Mouse (Mus musculus) midbrain, embryonic 14.5 days (tissue): ENCODE measurements around the gene Rab30. TPM values are rescaled to one million over a fixed set of nuclear protein-coding genes. Genes with fewer than 3 reads are reported as not detected.
A peak's percentile ranks its signal among the peaks of the same experiment; 100 is the strongest.

Source experiments
- ATAC-seq: fragments of 200-750 bp; cut with Nextera tagmentation; 2 replicates; pipeline ENCODE4 v1.8.0; 2017; ENCODE audit warnings: moderate number of reproducible peaks, moderate library complexity; ENCODE audit not compliant: low FRiP score, low TSS enrichment
- DNase-seq: peaks from one replicate; pipeline ENCODE4 v3.0.0-alpha.2; 2015
- H3K27ac ChIP-seq: fragments of 300-500 bp; sonication (generic); replicated peaks from 2 replicates; pipeline ENCODE4 v1.5.1; 2014; ENCODE audit warnings: mild to moderate bottlenecking, low read depth, low read length, moderate library complexity
- H3K27me3 ChIP-seq: fragments of 300-500 bp; sonication (generic); 2 replicates; pipeline ENCODE4 v1.6.1; 2014; ENCODE audit warnings: low read length, control low read depth, mixed read lengths; ENCODE audit not compliant: control insufficient read depth, insufficient read depth
- H3K36me3 ChIP-seq: fragments of 300-500 bp; sonication (generic); 2 replicates; pipeline ENCODE4 v1.6.1; 2014; ENCODE audit warnings: low read length, control low read depth; ENCODE audit not compliant: control insufficient read depth, insufficient read depth
- H3K4me1 ChIP-seq: fragments of 300-500 bp; sonication (generic); 2 replicates; pipeline ENCODE4 v1.6.1; 2014; ENCODE audit warnings: mild to moderate bottlenecking, antibody characterized with exemption, low read length, control low read depth; ENCODE audit not compliant: control insufficient read depth, insufficient read depth
- H3K4me2 ChIP-seq: fragments of 300-500 bp; sonication (generic); 2 replicates; pipeline ENCODE4 v1.6.1; 2014; ENCODE audit warnings: mild to moderate bottlenecking, low read length, moderate library complexity
- H3K4me3 ChIP-seq: fragments of 300-500 bp; sonication (generic); replicated peaks from 2 replicates; pipeline ENCODE4 v1.5.1; 2014; ENCODE audit warnings: low read depth, low read length
- H3K9ac ChIP-seq: fragments of 300-500 bp; sonication (generic); replicated peaks from 2 replicates; pipeline ENCODE4 v1.6.1; 2014; ENCODE audit warnings: mild to moderate bottlenecking, low read length, moderate library complexity
- H3K9me3 ChIP-seq: fragments of 300-500 bp; sonication (generic); 2 replicates; pipeline ENCODE4 v1.6.1; 2016; ENCODE audit warnings: low read length, control low read depth, mixed read lengths; ENCODE audit not compliant: control insufficient read depth
- WGBS: fragments of 180-500 bp; shearing (Covaris S2); extraction: QIAGEN DNeasy Blood & Tissue Kit; methylation state at CpG from one replicate; pipeline ENCODE4 v1.1.7; 2014; 5-methylcytosine and 5-hydroxymethylcytosine counted together
- polyA plus RNA-seq: library from polyadenylated mRNA; unstranded; fragments of >200 nt; fragmentation: Nextera tagmentation; extraction: Ambion mirVana; gene quantifications from 2 replicates; pipeline ENCODE4 v1.2.1, GENCODE M21; 2014

Rab30 gene
- polyA plus RNA-seq, 1 experiment from 2014 or later: 28.1 TPM

GRCm38 (mm10) chr7:92817886-92818285, 76.5 kb downstream of the Rab30 start:
- no peaks in the 10 kb centered on the region for H3K4me1 ChIP-seq
- H3K36me3 ChIP-seq: no peaks in the 10 kb centered on the region
- H3K4me3 ChIP-seq: no peak overlapping the region
- no peaks in the 10 kb centered on the region for H3K9me3 ChIP-seq
- no peak overlapping the region for H3K9ac ChIP-seq
- no peaks in the 10 kb centered on the region for H3K27me3 ChIP-seq
- no peak overlapping the region for H3K4me2 ChIP-seq
- DNase-seq (no peak), ATAC-seq (no peak)
- H3K27ac ChIP-seq: no peak overlapping the region
- WGBS: 90% methylated on average over 9 of the region's 9 CpGs

- Histone ChIP-seq H3K4me1 (no peaks in the 10 kb centered on the region), H3K4me2 (no peak overlapping the region), H3K9me3 (no peaks in the 10 kb centered on the region), H3K27ac (no peak overlapping the region), H3K9ac (no peak overlapping the region), H3K36me3 (no peaks in the 10 kb centered on the region), H3K27me3 (no peaks in the 10 kb centered on the region), H3K4me3 (no peak overlapping the region)
- 90% methylated on average over 11 of the region's 11 CpGs for WGBS
- DNase-seq (no peak), ATAC-seq (no peak)
Measured at GRCm38 (mm10) chr7:92819656-92820055, 78.3 kb downstream of the Rab30 start.

DNA sequence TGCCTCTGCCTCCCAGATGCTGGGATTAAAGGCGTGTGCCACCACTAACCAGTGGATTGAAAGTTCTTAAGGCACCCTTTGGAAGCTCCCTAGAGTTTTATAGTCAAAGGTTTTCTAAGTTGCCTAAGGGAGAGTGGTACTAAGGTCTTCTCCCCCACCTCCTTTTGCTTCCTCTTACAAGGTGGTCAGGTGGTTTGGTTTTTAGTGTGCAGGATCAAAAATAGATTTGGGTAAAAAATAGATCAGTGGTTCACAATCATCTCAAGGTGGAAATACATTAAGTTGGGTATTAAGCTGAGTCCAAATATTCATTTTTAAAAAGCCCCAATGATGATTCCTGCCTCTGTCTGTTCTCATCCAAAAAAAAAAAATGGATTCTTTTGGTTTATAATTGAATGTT, 79.0 kb downstream of the Rab30 start:
- Histone ChIP-seq H3K4me1 (no peaks in the 10 kb centered on the region), H3K27me3 (no peaks in the 10 kb centered on the region), H3K4me3 (no peak overlapping the region), H3K27ac (no peak overlapping the region), H3K36me3 (no peaks in the 10 kb centered on the region), H3K9me3 (no peaks in the 10 kb centered on the region), H3K4me2 (no peak overlapping the region), H3K9ac (no peak overlapping the region)
- 93% methylated on average over 1 of the region's 1 CpGs for whole genome bisulfite sequencing
- ATAC-seq (no peak), DNase-seq (no peak)

- no peak overlapping the region for H3K4me3 ChIP-seq
- no peaks in the 10 kb centered on the region for H3K4me1 ChIP-seq
- no peaks in the 10 kb centered on the region for H3K9me3 ChIP-seq
- ATAC-seq: no peak
- no peak overlapping the region for H3K4me2 ChIP-seq
- H3K27me3 ChIP-seq: no peaks in the 10 kb centered on the region
- H3K36me3 ChIP-seq: no peaks in the 10 kb centered on the region
- H3K27ac ChIP-seq: no peak overlapping the region
- WGBS: 78% methylated on average over 7 of the region's 7 CpGs
- DNase-seq: no peak
- no peak overlapping the region for H3K9ac ChIP-seq
Measured at GRCm38 (mm10) chr7:92820941-92821465, 79.6 kb downstream of the Rab30 start.

GRCm38 (mm10) chr7:92821871-92822270, 80.5 kb downstream of the Rab30 start:
- no peak overlapping the region for H3K9ac ChIP-seq
- H3K27me3 ChIP-seq: no peaks in the 10 kb centered on the region
- 63% methylated on average over 4 of the region's 4 CpGs for WGBS
- no peaks in the 10 kb centered on the region for H3K9me3 ChIP-seq
- H3K4me2 ChIP-seq: no peak overlapping the region
- no peak overlapping the region for H3K27ac ChIP-seq
- no peak overlapping the region for H3K4me3 ChIP-seq
- ATAC-seq (no peak), DNase-seq (no peak)
- H3K4me1 ChIP-seq: no peaks in the 10 kb centered on the region
- no peaks in the 10 kb centered on the region for H3K36me3 ChIP-seq

GRCm38 (mm10) chr7:92822409-92823101, 81.2 kb downstream of the Rab30 start:
- H3K27me3 ChIP-seq: no peaks in the 10 kb centered on the region
- WGBS: 69% methylated on average over 1 of the region's 1 CpGs
- no peaks in the 10 kb centered on the region; the same call in 1 of the 2 replicates for H3K36me3 ChIP-seq
- no peak overlapping the region for H3K4me3 ChIP-seq
- peak; percentile 14; the same call in 1 of the 2 replicates for ATAC-seq
- no peaks in the 10 kb centered on the region for H3K4me1 ChIP-seq
- no peak overlapping the region for H3K9ac ChIP-seq
- H3K4me2 ChIP-seq: no peak overlapping the region
- H3K9me3 ChIP-seq: no peaks in the 10 kb centered on the region
- no peak for DNase-seq
- no peak overlapping the region for H3K27ac ChIP-seq

- Histone ChIP-seq H3K27ac (no peak overlapping the region), H3K36me3 (peaks cover 3% of the 10 kb centered on the region; the same call in 1 of the 2 replicates), H3K4me2 (no peak overlapping the region), H3K4me1 (no peaks in the 10 kb centered on the region), H3K27me3 (no peaks in the 10 kb centered on the region), H3K9me3 (no peaks in the 10 kb centered on the region), H3K9ac (no peak overlapping the region), H3K4me3 (no peak overlapping the region)
- 96% methylated on average over 3 of the region's 3 CpGs for WGBS
- no peak for ATAC-seq
- DNase-seq: no peak
Measured at GRCm38 (mm10) chr7:92826248-92826647, 84.8 kb downstream of the Rab30 start.

- Histone ChIP-seq H3K4me1 (no peaks in the 10 kb centered on the region), H3K4me3 (no peak overlapping the region), H3K9me3 (no peaks in the 10 kb centered on the region), H3K9ac (no peak overlapping the region), H3K36me3 (peaks cover 3% of the 10 kb centered on the region; the same call in 1 of the 2 replicates), H3K27ac (no peak overlapping the region), H3K27me3 (no peaks in the 10 kb centered on the region), H3K4me2 (no peak overlapping the region)
- DNase-seq: peak; percentile 35
- 47% methylated on average over 3 of the region's 3 CpGs for WGBS
- no peak for ATAC-seq
Measured at GRCm38 (mm10) chr7:92827981-92828380, 86.6 kb downstream of the Rab30 start.

- Histone ChIP-seq H3K4me2 (no peak overlapping the region), H3K36me3 (peaks cover 8% of the 10 kb centered on the region), H3K9ac (no peak overlapping the region), H3K27ac (no peak overlapping the region), H3K4me3 (no peak overlapping the region), H3K4me1 (no peaks in the 10 kb centered on the region), H3K9me3 (no peaks in the 10 kb centered on the region), H3K27me3 (no peaks in the 10 kb centered on the region)
- ATAC-seq (no peak), DNase-seq (no peak)
- WGBS: 94% methylated on average over 6 of the region's 6 CpGs
Measured at GRCm38 (mm10) chr7:92832395-92832794, 91.0 kb downstream of the Rab30 start.
